Mouse (Mus musculus) left cerebral cortex, postnatal 25 days (tissue): ENCODE data around the gene Best1. TPM values are rescaled to one million over a fixed set of nuclear protein-coding genes. Genes with fewer than 3 reads are reported as not detected.

Source experiments
- DNase-seq, 2 experiments: peaks; one replicate each; pipeline ENCODE4 v3.0.0; 2022; ENCODE audit warnings: low spot score in 2 of 2, mixed read lengths in 1 of 2
- intact Hi-C: fragments of 180-260 bp; cut with DNase I; formaldehyde crosslinking; loops from one replicate; pipeline ENCODE4 v1.15.1; 2025
- total RNA-seq, 2 experiments: library from RNA; stranded (reverse); gene quantifications; 2 replicates each; pipeline ENCODE4 v1.2.3; 2021

Gene Best1
- total RNA-seq, 2 experiments from 2014 or later: 0.78 to 0.83 TPM

DNA sequence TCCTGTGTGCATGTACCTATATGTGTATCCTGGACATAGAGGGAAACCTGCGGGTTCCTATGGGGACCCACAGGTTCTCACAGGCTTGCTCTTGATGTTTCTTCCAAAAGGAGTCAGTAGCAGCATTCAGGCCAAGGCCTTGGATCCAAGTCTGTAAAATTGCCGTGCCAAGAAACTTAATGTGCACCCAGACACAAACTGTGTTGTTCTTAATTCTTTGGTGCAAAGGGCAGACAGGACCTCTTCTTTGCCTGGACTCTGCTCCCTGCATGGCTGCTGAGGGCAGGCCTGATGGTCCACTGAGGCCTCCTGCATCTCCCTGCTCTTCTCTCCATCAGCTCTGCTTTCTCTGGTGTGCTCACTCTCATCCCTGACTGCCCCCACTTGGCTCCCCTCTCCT is 28.3 kb upstream of the Best1 start:
- intact Hi-C loops: no loop called here
- DNase-seq: no peak

- intact Hi-C loops: no loop called here
- DNase-seq: peak in 1 of 2 experiments; percentile 59
These were observed 23.9 kb upstream of the Best1 start for GRCm38 (mm10) chr19:10025169-10025875.

- intact Hi-C loops: loop anchor here (2.0 kb wide), 2 partner anchors 23 to 107 kb away; partner anchors contain the start of genes Best1 and Rab3il1
- no peak for DNase-seq
These were observed 21.9 kb upstream of the Best1 start for GRCm38 (mm10) chr19:10023304-10023758.

- intact Hi-C loops: loop anchor here (2.0 kb wide), 2 partner anchors 22 to 106 kb away; partner anchors contain the start of genes Best1 and Rab3il1
- DNase-seq: peak; percentile 54 to 72
These were observed 21.2 kb upstream of the Best1 start for GRCm38 (mm10) chr19:10022414-10023303.

- DNase-seq: no peak
- intact Hi-C loops: loop anchor here (2.0 kb wide), 2 partner anchors 21 to 105 kb away; partner anchors contain the start of genes Best1 and Rab3il1
These were observed 20.5 kb upstream of the Best1 start for GRCm38 (mm10) chr19:10021981-10022380.

- DNase-seq: no peak
- intact Hi-C loops: no loop called here
These were observed 17.9 kb upstream of the Best1 start for GRCm38 (mm10) chr19:10019214-10019760.

DNA sequence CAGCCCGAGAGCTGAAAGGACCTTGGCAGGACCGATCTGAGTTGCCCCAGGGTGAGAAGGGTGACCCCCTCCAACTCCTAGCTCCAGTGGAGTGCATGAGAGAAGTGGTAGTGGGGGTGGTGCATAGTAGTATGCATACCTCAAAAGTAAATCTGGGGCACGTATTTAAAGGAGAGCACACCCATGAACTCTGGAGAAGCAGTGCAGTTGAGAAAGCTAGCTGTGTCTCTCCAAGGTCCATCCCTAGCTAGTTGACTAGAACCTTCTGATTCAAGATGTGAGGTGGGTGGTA is 17.0 kb upstream of the Best1 start:
- intact Hi-C loops: no loop called here
- no peak for DNase-seq

GRCm38 (mm10) chr19:10017637-10018526 is 16.4 kb upstream of the Best1 start:
- DNase-seq: peak; percentile 79 to 80
- intact Hi-C loops: no loop called here

DNA sequence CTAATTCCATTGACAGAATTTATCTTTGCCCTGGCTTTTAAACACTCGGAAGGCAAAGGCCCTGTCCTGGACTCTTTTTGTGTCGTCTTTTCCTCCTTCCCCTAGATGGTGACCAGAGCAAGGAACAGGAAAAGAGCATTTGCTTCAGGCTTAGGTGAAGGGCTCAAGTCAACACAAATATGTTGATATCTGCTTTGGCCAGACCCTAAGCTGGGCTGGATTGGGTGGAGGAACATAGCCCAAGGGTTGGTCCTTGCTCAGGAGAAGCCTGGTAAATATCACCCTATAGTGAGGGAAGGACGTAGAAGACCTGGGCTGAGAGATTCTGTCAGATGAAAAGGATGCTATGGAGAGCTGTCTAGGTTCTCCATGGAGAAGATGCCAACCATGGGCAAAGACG is 14.7 kb upstream of the Best1 start:
- DNase-seq: no peak
- intact Hi-C loops: no loop called here

DNA sequence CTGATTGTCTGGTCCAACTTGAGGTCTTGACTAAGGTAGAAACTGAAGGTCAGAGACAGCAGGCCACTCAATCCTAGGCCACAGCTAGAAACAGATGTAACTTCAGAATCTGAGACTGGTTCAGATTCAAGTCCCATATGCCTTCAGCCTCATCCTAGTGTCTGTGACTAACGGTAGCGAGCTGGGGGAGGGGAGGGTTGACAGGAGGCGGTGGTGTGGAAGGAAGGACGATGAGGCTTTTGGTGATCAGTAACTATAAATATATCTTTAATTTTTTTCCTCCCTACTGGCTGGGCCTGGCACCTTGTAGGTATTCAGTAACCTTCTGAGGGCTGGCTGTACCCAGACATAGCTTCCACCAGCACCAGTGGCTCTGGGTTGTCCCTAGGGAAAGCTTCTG is 14.0 kb upstream of the Best1 start:
- intact Hi-C loops: no loop called here
- no peak for DNase-seq

- intact Hi-C loops: no loop called here
- no peak for DNase-seq
These were observed 13.4 kb upstream of the Best1 start for GRCm38 (mm10) chr19:10014824-10015223.

DNA sequence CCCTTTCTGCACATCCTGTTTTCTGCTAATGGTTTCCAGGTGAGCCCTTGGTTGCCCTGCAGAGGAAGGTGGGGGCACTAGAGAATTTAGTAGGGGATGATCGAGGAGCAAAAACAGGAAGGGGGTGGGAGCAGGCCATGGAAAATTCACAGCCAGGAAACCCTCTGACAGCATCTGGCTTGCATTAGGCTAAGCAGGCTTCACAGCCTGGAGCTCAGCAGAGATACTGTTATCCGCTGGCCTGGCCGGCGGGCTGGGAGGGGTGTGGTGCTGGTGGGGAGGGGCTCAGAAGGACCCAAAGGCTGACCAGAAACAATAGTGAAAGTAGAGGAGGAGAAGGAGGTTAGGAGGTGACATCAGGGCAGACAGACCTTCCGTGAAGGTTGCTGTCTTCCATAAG is 12.5 kb upstream of the Best1 start:
- intact Hi-C loops: no loop called here
- DNase-seq: no peak

GRCm38 (mm10) chr19:10013348-10013747 is 11.9 kb upstream of the Best1 start:
- no peak for DNase-seq

DNA sequence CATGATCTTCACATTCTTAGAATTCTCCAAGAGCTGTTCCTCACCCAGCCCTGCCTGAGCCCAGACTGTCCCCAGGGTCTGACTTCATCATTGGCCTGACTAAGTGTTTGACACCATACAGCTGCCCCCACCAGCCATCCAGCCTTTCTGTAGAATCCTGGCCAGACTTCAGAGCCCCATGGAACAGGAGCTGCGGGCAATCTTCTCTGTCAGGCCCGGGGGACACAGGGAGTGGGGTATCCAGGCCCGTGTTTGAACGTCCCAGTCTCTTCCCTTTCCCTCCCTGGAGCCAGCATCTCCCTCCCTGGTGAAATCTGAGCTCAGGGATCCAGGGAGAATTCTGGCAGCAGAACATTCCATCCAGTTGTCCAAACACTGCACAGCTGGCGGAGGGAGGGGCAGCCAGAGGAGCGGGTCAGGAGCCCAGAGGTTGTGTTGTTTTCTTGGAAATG is 11.4 kb upstream of the Best1 start:
- intact Hi-C loops: no loop called here

More at GRCm38 (mm10) chr19:10013348-10013747, 11.9 kb upstream of the Best1 start:
- intact Hi-C loops: no loop called here

GRCm38 (mm10) chr19:10011408-10011807 is 10.0 kb upstream of the Best1 start:
- DNase-seq: no peak
- intact Hi-C loops: no loop called here

More for the DNA sequence above, 11.4 kb upstream of the Best1 start:
- DNase-seq: no peak

DNA sequence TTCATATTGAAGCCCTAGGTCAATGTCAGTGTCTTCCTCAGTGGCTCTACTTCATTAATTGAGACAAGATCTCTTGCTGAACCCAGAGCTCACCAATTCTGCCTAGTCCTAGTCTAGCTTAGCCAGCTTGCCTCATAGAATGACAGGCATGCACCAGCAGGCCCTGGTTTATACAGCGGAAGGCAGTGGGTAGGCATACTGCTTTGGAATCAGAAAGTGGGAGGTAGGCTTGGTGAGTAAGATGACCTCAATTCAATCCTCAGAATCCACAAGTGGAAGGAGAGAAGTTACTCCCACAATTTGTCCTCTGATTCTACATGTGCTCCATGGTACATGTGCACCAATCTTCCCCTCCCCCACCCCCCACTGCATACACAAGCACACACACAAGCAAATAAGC is 2.3 kb upstream of the Best1 start:
- intact Hi-C loops: no loop called here
- peak in 1 of 2 experiments; percentile 48 for DNase-seq

DNA sequence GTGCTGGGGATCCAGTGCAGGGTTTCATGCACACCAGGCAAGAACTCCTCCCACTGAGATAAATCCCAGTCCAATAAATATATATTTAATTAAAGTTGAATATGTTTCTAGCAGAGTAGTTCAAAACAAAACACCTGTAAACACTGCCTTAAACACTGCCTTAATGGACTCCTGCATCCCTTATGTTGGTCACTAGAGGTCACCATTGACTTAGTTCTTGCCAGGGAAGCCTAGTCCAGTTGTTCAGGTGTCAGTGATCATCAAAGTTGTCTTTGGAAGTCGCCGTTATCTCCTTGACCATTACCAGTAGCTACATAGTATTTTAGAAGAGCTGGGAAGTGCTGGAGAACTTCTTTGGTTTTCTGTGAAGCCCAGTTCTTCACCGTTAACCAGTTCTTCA is 1.1 kb downstream of the Best1 start:
- DNase-seq: no peak
- intact Hi-C loops: loop anchor here (1.0 to 2.0 kb wide), 3 partner anchors 22 to 198 kb away; no protein-coding TSS in a partner anchor

DNA sequence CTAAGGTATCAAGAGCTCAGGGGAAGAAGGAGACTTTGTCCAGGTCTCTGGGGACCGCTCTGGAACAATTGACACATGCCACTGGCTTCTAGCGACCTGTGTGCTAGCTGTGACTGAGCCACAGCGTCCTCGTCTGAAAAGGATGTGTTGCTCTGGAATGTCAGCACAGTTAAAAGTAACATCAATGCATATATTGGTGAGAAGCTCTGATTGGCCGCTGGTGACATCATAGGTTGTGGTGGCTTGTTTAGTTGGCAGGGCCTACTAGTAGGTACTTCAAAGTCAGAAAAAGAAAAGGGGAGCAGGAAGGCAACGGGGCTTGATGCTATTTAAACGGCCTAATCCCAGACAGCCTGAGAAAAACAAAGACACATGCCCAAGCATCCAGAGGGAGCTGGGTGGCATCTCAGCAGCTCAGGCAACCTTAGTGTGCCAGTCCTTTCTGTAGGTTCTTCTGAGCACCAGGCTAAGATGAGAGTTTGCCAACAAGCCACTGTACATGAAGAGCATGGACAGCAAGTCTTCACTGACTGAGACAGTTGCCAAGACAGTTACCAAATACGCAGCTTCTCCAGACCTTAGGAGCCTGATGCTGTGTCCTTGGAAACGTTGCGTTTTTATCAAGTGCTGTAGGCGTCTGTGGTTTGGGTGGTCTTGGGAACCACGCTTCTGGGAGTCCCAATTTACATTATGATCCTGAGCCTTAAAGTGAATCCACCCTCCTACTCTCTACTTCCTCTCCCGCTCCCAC is 2.5 kb downstream of the Best1 start:
- peak in 1 of 2 experiments; percentile 47 for DNase-seq
- intact Hi-C loops: loop anchor here (10.0 kb wide), 1 partner anchor 774 kb away; no protein-coding TSS in a partner anchor
